Mouse (Mus musculus) adrenal gland, postnatal 0 days (tissue): ENCODE results near the gene Ndufb7. TPM values are rescaled to one million over a fixed set of nuclear protein-coding genes. Genes with fewer than 3 reads are reported as not detected.

Experiments used
- polyA plus RNA-seq: library from polyadenylated mRNA; unstranded; fragments of >200 nt; fragmentation: Nextera tagmentation; extraction: Ambion mirVana; gene quantifications from 2 replicates; pipeline ENCODE4 v1.2.1, GENCODE M21; 2015

Gene Ndufb7
- polyA plus RNA-seq = 361 and 391 TPM in 2 replicates

GRCm38 (mm10) chr8:83566469-83567395 lies at the start of gene Ndufb7:
Ndufb7 (plus strand) TSS chr8:83566671.

GRCm38 (mm10) chr8:83535736-83536135 lies 30.7 kb upstream of the Ndufb7 start, which contains the start of gene Olfr370:
Olfr370 (plus strand) TSS chr8:83535780.

GRCm38 (mm10) chr8:83607661-83608397 lies 41.4 kb downstream of the Ndufb7 start, which contains the start of the genes Tecr and Dnajb1:
Tecr (minus strand) TSS chr8:83607971.
Dnajb1 (plus strand) TSS chr8:83608193.

Other genes starting within 250 kb of the Ndufb7 start
- gene Elmod2, start 234.2 kb upstream of the Ndufb7 start, polyA plus RNA-seq = 6.6 and 10.2 TPM in 2 replicates
- gene Mgat4d, start 218.2 kb upstream of the Ndufb7 start, polyA plus RNA-seq = not detected in 2 replicates
- 0.43 and 1.9 TPM in 2 replicates for gene Clgn, start 176.8 kb upstream of the Ndufb7 start, polyA plus RNA-seq
- gene Scoc, start 108.3 kb upstream of the Ndufb7 start, polyA plus RNA-seq = 95.7 and 97.6 TPM in 2 replicates
- gene Olfr370, start 30.9 kb upstream of the Ndufb7 start, polyA plus RNA-seq = not detected in 2 replicates
- gene Tecr, start 41.3 kb downstream of the Ndufb7 start, polyA plus RNA-seq = 443 and 550 TPM in 2 replicates
- gene Dnajb1, start 41.5 kb downstream of the Ndufb7 start, polyA plus RNA-seq = 33.3 and 38.0 TPM in 2 replicates
- 97.0 and 103 TPM in 2 replicates for gene Gipc1, start 86.0 kb downstream of the Ndufb7 start, polyA plus RNA-seq
- 0.63 and 0.99 TPM in 2 replicates for gene Ptger1, start 100.0 kb downstream of the Ndufb7 start, polyA plus RNA-seq
- gene Pkn1, start 132.5 kb downstream of the Ndufb7 start, polyA plus RNA-seq = 22.4 and 35.0 TPM in 2 replicates
- gene Ddx39, start 148.5 kb downstream of the Ndufb7 start, polyA plus RNA-seq = 38.0 and 49.4 TPM in 2 replicates
- 19.5 and 23.6 TPM in 2 replicates for gene Adgre5, start 174.7 kb downstream of the Ndufb7 start, polyA plus RNA-seq